Mouse (Mus musculus) hindlimb bud, embryonic 11.5 days (tissue): ENCODE results near the gene BC024978.

ENCODE experiments used
- DNase-seq: peaks from one replicate; pipeline ENCODE4 v3.0.0-alpha.2; 2012; ENCODE audit warnings: low read depth, low spot score; ENCODE audit errors: extremely low spot score

Gene BC024978

GRCm38 (mm10) chr7:27195681-27196611, at the start of gene BC024978, which contains the start of gene Snrpa:
Gene BC024978, plus strand, starts transcription at chr7:27195781.
Gene Snrpa, minus strand, starts transcription at chr7:27196271.
- peak; percentile 97 for DNase-seq

- DNase-seq: no peak
Measured at GRCm38 (mm10) chr7:27153205-27153764, 42.3 kb upstream of the BC024978 start, which contains the start of gene Cyp2t4. Gene Cyp2t4, plus strand, starts transcription at chr7:27153714.

DNA sequence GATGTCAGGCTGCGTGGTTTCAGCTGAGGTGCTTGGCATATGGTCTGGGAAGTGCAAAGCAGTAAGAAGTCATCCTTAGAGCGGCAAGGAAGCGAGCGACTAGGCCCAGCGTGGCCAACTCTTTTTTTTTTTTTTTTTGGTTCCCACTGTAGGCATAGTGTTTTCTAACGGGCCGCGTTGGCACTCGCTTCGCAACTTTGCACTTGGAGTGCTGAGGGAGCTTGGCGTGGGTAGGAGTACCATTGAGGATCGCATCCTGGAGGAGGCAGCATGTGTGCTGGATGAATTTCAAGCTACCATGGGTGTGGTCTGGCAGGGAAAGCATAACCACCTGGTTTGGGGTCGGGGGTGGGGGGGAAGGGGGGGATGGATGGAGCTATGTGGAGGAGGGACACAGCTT, 39.6 kb upstream of the BC024978 start:
- DNase-seq: no peak

GRCm38 (mm10) chr7:27158171-27158570, 37.4 kb upstream of the BC024978 start:
- DNase-seq: no peak

DNA sequence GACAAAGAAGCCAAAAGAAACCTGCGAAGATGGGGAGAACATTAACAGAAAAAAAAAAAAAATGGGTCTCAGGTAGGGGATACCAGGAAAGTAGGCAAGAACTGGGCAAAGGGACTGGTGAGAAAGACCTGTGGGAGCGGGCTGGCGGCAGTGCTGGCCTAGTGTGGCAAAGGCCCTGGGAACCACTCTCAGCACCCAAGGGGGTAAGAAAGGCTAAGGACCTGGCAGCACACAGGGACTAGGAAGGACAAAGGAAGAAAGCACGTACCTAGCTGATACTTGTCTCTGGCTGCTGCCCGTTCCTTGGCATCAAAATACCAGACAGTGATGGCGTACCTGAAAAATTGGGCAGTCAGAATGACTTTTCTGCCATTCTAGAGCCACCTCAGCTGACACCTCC, 36.3 kb upstream of the BC024978 start:
- DNase-seq: no peak

DNA sequence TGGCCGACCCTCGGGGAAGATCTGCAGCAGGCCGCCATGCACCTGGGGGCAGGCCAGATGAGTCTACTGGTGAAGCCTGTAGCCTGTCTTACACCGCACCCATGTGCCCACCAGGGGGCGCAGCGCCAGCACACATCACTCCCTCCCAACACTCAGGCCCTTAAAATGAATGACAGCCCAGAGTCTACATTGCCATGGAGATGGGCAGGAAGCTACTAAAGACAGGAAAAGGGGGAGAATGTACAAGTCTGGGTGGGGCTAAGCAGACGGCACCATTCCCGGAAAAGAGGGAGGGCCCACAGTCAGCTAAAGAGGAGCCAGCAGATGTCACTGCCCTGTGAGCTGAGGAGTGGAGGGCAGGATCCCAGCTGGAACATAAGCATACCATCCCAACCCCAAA, 35.7 kb upstream of the BC024978 start:
- no peak for DNase-seq

- DNase-seq: no peak
Measured at GRCm38 (mm10) chr7:27160921-27161320, 34.7 kb upstream of the BC024978 start.

GRCm38 (mm10) chr7:27161744-27162143, 33.8 kb upstream of the BC024978 start:
- no peak for DNase-seq

GRCm38 (mm10) chr7:27162780-27163449, 32.7 kb upstream of the BC024978 start:
- DNase-seq: no peak

DNA sequence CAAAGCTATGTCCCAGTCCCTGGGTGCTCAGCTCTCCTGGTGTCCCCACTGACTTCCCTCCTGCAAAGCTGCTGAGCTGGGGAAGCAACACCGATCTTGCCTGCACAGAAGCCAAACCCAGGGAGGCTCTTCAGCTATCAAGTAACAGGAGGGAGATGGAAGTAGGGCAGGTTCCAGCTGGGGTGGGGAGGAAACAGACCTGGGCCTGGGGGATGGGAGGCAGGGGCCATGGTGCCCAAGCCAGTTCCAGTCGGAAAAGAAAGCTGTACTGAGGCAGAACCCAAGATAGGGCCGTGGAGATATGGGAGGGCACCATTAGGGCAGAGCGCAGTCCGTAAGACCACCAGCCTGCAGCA, 32.2 kb upstream of the BC024978 start:
- no peak for DNase-seq

- no peak for DNase-seq
Measured at GRCm38 (mm10) chr7:27164112-27164947, 31.3 kb upstream of the BC024978 start.

DNA sequence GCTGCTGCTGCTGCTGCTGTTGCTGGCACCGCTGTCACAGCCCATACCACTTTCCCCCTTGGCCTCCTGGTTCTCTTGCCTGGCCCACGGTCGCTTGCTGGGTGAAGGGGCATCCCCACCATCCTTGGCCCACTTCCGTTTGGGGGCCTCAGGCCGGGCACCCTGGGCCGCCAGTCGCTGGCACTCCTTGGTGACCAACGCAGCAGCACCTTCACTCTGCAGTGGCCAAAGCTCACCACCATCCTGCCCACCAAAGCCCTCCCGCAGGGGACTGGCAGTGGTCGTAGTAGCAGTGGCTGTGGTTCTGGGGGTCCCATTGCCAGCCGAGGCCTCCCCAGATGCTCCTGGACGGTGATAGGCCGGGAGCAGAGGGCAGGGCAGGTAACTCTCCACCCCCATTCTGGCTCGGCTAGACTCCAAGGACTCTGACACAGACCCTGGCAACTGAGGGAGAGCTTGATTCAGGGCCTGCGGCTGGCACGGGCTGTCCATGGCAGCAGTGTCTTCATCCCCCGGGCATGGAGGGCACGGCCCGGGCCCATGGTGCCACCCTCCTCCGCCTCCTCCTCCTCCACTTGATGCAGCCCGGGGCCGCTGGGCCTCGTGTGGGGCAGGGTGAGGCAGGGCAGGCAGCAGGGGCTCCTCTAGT, 30.4 kb upstream of the BC024978 start:
- no peak for DNase-seq

DNA sequence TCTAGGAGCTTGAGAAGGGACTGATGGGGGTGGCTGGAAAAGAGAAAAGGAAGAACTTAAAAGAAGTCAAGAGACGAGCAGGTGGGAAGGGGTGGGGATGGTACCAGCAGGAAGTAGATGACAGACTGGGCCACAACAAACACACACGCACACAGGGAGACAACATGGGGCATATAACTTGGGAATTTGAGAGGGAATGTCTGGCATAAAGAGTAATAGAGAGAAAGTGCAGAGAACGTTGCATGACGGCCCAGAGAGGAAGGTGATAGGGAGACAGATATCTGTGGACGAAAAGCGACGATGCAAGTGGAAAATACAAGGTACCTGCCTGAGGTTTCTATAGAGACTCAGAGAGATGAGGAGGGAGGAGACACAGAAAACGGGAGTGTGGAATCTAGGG, 29.9 kb upstream of the BC024978 start:
- DNase-seq: no peak

- DNase-seq: no peak
Measured at GRCm38 (mm10) chr7:27166229-27166613, 29.4 kb upstream of the BC024978 start.

- peak; percentile 78 for DNase-seq
Measured at GRCm38 (mm10) chr7:27166614-27167474, 28.7 kb upstream of the BC024978 start, which contains the start of gene Egln2. Gene Egln2, minus strand, starts transcription at chr7:27166802.

DNA sequence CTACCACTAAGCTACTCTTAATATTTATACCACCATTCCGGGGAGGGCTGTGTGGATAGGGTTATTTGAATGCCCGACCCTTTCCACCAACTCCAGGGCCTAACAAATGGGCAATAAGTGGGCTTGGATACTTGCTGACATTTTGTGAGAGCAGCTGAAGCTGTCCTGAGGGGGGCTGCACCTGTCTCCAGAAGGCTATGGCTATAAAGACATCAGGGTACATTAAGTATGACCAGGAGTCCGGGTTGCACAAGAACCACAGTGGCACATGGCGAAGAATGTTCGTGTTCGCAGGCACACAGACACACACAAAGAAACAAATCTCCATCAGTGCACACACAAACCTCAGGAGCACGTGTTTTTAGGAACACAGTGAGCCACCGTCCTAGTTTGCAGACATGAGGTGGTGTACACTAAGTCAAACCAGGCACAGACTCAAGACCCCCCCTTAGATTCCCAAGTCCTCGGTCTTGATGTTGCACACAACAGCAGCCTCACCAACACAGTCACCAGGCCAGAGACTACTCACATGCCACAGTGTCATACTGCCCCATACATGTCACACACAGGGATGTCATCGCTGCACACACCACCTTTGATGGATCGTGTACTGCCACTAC, 28.0 kb upstream of the BC024978 start:
- no peak for DNase-seq

- no peak for DNase-seq
Measured at GRCm38 (mm10) chr7:27168371-27168770, 27.2 kb upstream of the BC024978 start.

DNA sequence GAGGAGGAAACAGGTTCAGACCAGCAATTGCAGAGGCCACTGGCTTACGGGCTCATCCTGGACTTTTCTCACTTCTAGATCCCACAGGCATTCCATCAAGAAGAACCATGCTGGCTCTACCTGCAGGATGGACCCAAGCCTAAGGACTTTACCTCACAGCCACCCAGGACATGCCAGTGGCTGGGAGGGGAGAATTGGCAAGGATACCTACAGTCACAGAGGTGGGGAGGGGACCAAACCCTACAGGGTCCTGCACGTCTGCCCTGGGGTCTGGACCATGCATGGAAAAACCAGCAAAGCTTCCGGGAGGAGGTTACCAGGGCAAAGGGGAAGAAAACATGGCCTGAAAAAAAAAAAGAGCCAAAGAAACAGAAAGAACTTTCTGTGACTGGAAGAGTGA, 24.6 kb upstream of the BC024978 start:
- no peak for DNase-seq

DNA sequence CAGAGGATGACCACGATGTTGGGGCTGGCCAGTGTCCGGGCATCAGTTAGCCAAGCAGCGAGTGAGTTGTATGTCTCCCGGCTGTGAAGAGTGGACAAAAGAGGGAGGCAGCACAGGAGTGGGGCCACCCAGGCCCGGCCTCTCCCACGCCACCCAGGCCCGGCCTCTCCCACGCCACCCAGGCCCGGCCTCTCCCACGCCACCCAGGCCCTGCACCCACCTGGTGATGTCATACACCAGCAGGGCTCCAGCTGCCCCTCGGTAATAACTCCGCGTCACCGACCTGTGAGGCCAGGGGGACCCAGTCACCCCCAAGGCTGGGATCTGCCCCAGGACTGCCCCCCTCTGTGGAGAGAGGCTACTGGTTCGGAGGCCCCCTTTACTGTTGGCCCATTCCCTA, 21.1 kb upstream of the BC024978 start:
- DNase-seq: no peak
